Mouse (Mus musculus): Measurements from ENCODE around the gene Cbfb. TPM values are rescaled to one million over a fixed set of nuclear protein-coding genes. Genes with fewer than 3 reads are reported as not detected.

Cbfb gene
- polyA plus RNA-seq (2014; fragmentation: Nextera tagmentation; extraction: Ambion mirVana) = 34.1 and 41.7 TPM in 2 replicates

GRCm38 (mm10) chr8:105170381-105171115, at the start of gene Cbfb:
Gene Cbfb, plus strand, starts transcription at chr8:105170674.
- Histone ChIP-seq H3K27ac (peak within 1 kb of the TSS; percentile 92), H3K27me3 (ENCODE audit: control insufficient read depth, insufficient read depth, low read length) (no peaks in the 10 kb centered on the region), H3K36me3 (replicated peaks; ENCODE audit: control insufficient read depth, insufficient read depth) (no peaks in the 10 kb centered on the region), H3K4me1 (replicated peaks; ENCODE audit: control insufficient read depth, insufficient read depth, low read length) (peaks cover 8% of the 10 kb centered on the region; the same call in 1 of the 2 replicates), H3K4me3 (replicated peaks; ENCODE audit: low read length) (peak within 1 kb of the TSS; percentile 96), H3K9ac (peak within 1 kb of the TSS; percentile 83), H3K9me3 (ENCODE audit: control insufficient read depth, low read length) (no peaks in the 10 kb centered on the region), H3K4me2 (replicated peaks) (peak within 1 kb of the TSS; percentile 62)
- ATAC-seq (ENCODE audit: low FRiP score) = peak; percentile 94
- under 1% methylated on average over 73 of the region's 86 CpGs for WGBS
- DNase-seq (ENCODE audit: low spot score) = peak; percentile 96

- Histone ChIP-seq H3K27ac (no peak overlapping the region), H3K9ac (no peak overlapping the region), H3K9me3 (ENCODE audit: control insufficient read depth, low read length) (no peaks in the 10 kb centered on the region), H3K4me3 (replicated peaks; ENCODE audit: low read length) (no peak overlapping the region), H3K27me3 (ENCODE audit: control insufficient read depth, insufficient read depth, low read length) (no peaks in the 10 kb centered on the region), H3K4me2 (replicated peaks) (no peak overlapping the region), H3K36me3 (replicated peaks; ENCODE audit: control insufficient read depth, insufficient read depth) (no peaks in the 10 kb centered on the region), H3K4me1 (replicated peaks; ENCODE audit: control insufficient read depth, insufficient read depth, low read length) (no peaks in the 10 kb centered on the region)
- ATAC-seq (ENCODE audit: low FRiP score) = no peak
- WGBS = 89% methylated on average over 9 of the region's 9 CpGs
- DNase-seq (ENCODE audit: low spot score) = no peak
These were observed 40.6 kb upstream of the Cbfb start for GRCm38 (mm10) chr8:105129864-105130263.

- H3K4me3 ChIP-seq (replicated peaks; ENCODE audit: low read length) = no peak within 1 kb of the TSS
- 84% methylated on average over 5 of the region's 5 CpGs for WGBS
- ATAC-seq (ENCODE audit: low FRiP score) (no peak), DNase-seq (ENCODE audit: low spot score) (no peak)
- H3K4me2 ChIP-seq (replicated peaks) = no peak within 1 kb of the TSS
- H3K9ac ChIP-seq = no peak within 1 kb of the TSS
- no peaks in the 10 kb centered on the region for H3K9me3 ChIP-seq (ENCODE audit: control insufficient read depth, low read length)
- no peaks in the 10 kb centered on the region for H3K36me3 ChIP-seq (replicated peaks; ENCODE audit: control insufficient read depth, insufficient read depth)
- H3K27ac ChIP-seq = no peak within 1 kb of the TSS
- H3K27me3 ChIP-seq (ENCODE audit: control insufficient read depth, insufficient read depth, low read length) = no peaks in the 10 kb centered on the region
- H3K4me1 ChIP-seq (replicated peaks; ENCODE audit: control insufficient read depth, insufficient read depth, low read length) = no peaks in the 10 kb centered on the region
These were observed 39.0 kb upstream of the Cbfb start, which contains the start of gene Ces4a for GRCm38 (mm10) chr8:105131509-105131908. Gene Ces4a, plus strand, starts transcription at chr8:105131800.

- no peak overlapping the region for H3K27ac ChIP-seq
- H3K9me3 ChIP-seq (ENCODE audit: control insufficient read depth, low read length) = no peaks in the 10 kb centered on the region
- no peak for ATAC-seq (ENCODE audit: low FRiP score)
- no peak overlapping the region for H3K4me2 ChIP-seq (replicated peaks)
- H3K36me3 ChIP-seq (replicated peaks; ENCODE audit: control insufficient read depth, insufficient read depth) = no peaks in the 10 kb centered on the region
- no peak for DNase-seq (ENCODE audit: low spot score)
- no peak overlapping the region for H3K4me3 ChIP-seq (replicated peaks; ENCODE audit: low read length)
- H3K27me3 ChIP-seq (ENCODE audit: control insufficient read depth, insufficient read depth, low read length) = no peaks in the 10 kb centered on the region
- no peaks in the 10 kb centered on the region for H3K4me1 ChIP-seq (replicated peaks; ENCODE audit: control insufficient read depth, insufficient read depth, low read length)
- 30% methylated on average over 4 of the region's 4 CpGs for WGBS
- H3K9ac ChIP-seq = no peak overlapping the region
These were observed 32.1 kb upstream of the Cbfb start for GRCm38 (mm10) chr8:105138423-105138822.

- Histone ChIP-seq H3K4me3 (replicated peaks; ENCODE audit: low read length) (no peak overlapping the region), H3K9me3 (ENCODE audit: control insufficient read depth, low read length) (no peaks in the 10 kb centered on the region), H3K27ac (no peak overlapping the region), H3K27me3 (ENCODE audit: control insufficient read depth, insufficient read depth, low read length) (no peaks in the 10 kb centered on the region), H3K4me2 (replicated peaks) (no peak overlapping the region), H3K9ac (no peak overlapping the region), H3K36me3 (replicated peaks; ENCODE audit: control insufficient read depth, insufficient read depth) (no peaks in the 10 kb centered on the region), H3K4me1 (replicated peaks; ENCODE audit: control insufficient read depth, insufficient read depth, low read length) (no peaks in the 10 kb centered on the region)
- DNase-seq (ENCODE audit: low spot score) (no peak), ATAC-seq (ENCODE audit: low FRiP score) (no peak)
- 41% methylated on average over 19 of the region's 19 CpGs for WGBS
These were observed 28.1 kb upstream of the Cbfb start for GRCm38 (mm10) chr8:105142395-105142794.

- Histone ChIP-seq H3K27me3 (ENCODE audit: control insufficient read depth, insufficient read depth, low read length) (peaks cover 7% of the 10 kb centered on the region; the same call in 1 of the 2 replicates), H3K9ac (no peak overlapping the region), H3K9me3 (ENCODE audit: control insufficient read depth, low read length) (no peaks in the 10 kb centered on the region), H3K4me2 (replicated peaks) (no peak overlapping the region), H3K36me3 (replicated peaks; ENCODE audit: control insufficient read depth, insufficient read depth) (no peaks in the 10 kb centered on the region), H3K4me1 (replicated peaks; ENCODE audit: control insufficient read depth, insufficient read depth, low read length) (peaks cover 13% of the 10 kb centered on the region), H3K4me3 (replicated peaks; ENCODE audit: low read length) (no peak overlapping the region), H3K27ac (no peak overlapping the region)
- no peak for DNase-seq (ENCODE audit: low spot score)
- ATAC-seq (ENCODE audit: low FRiP score) = no peak
- WGBS = 66% methylated on average over 4 of the region's 4 CpGs
These were observed 18.8 kb upstream of the Cbfb start for GRCm38 (mm10) chr8:105151654-105152053.

- peak overlapping the region; percentile 61; the same call in 1 of the 2 replicates for H3K27ac ChIP-seq
- H3K36me3 ChIP-seq (replicated peaks; ENCODE audit: control insufficient read depth, insufficient read depth) = no peaks in the 10 kb centered on the region
- peaks cover 13% of the 10 kb centered on the region for H3K4me1 ChIP-seq (replicated peaks; ENCODE audit: control insufficient read depth, insufficient read depth, low read length)
- H3K4me2 ChIP-seq (replicated peaks) = peak overlapping the region; percentile 59
- H3K4me3 ChIP-seq (replicated peaks; ENCODE audit: low read length) = peak overlapping the region; percentile 26
- WGBS = 2% methylated on average over 27 of the region's 27 CpGs
- peaks cover 7% of the 10 kb centered on the region; the same call in 1 of the 2 replicates for H3K27me3 ChIP-seq (ENCODE audit: control insufficient read depth, insufficient read depth, low read length)
- H3K9ac ChIP-seq = peak overlapping the region; percentile 16; the same call in 1 of the 2 replicates
- peak; percentile 84 for DNase-seq (ENCODE audit: low spot score)
- no peaks in the 10 kb centered on the region for H3K9me3 ChIP-seq (ENCODE audit: control insufficient read depth, low read length)
- peak; percentile 92 for ATAC-seq (ENCODE audit: low FRiP score)
These were observed 17.7 kb upstream of the Cbfb start for GRCm38 (mm10) chr8:105152623-105153398.

- H3K9me3 ChIP-seq (ENCODE audit: control insufficient read depth, low read length) = no peaks in the 10 kb centered on the region
- H3K36me3 ChIP-seq (replicated peaks; ENCODE audit: control insufficient read depth, insufficient read depth) = no peaks in the 10 kb centered on the region
- H3K27me3 ChIP-seq (ENCODE audit: control insufficient read depth, insufficient read depth, low read length) = peaks cover 7% of the 10 kb centered on the region; the same call in 1 of the 2 replicates
- 92% methylated on average over 5 of the region's 5 CpGs for WGBS
- H3K27ac ChIP-seq = no peak overlapping the region
- no peak for DNase-seq (ENCODE audit: low spot score)
- H3K4me1 ChIP-seq (replicated peaks; ENCODE audit: control insufficient read depth, insufficient read depth, low read length) = peaks cover 13% of the 10 kb centered on the region
- no peak for ATAC-seq (ENCODE audit: low FRiP score)
- H3K4me2 ChIP-seq (replicated peaks) = no peak overlapping the region
- no peak overlapping the region for H3K9ac ChIP-seq
- H3K4me3 ChIP-seq (replicated peaks; ENCODE audit: low read length) = no peak overlapping the region
These were observed 16.2 kb upstream of the Cbfb start for GRCm38 (mm10) chr8:105154316-105154715.

- ATAC-seq (ENCODE audit: low FRiP score) (no peak), DNase-seq (ENCODE audit: low spot score) (no peak)
- no peak overlapping the region for H3K4me2 ChIP-seq (replicated peaks)
- no peak overlapping the region for H3K9ac ChIP-seq
- no peak overlapping the region for H3K27ac ChIP-seq
- 86% methylated on average over 6 of the region's 6 CpGs for WGBS
- H3K27me3 ChIP-seq (ENCODE audit: control insufficient read depth, insufficient read depth, low read length) = peaks cover 7% of the 10 kb centered on the region; the same call in 1 of the 2 replicates
- H3K4me3 ChIP-seq (replicated peaks; ENCODE audit: low read length) = no peak overlapping the region
- H3K36me3 ChIP-seq (replicated peaks; ENCODE audit: control insufficient read depth, insufficient read depth) = no peaks in the 10 kb centered on the region
- H3K9me3 ChIP-seq (ENCODE audit: control insufficient read depth, low read length) = no peaks in the 10 kb centered on the region
- H3K4me1 ChIP-seq (replicated peaks; ENCODE audit: control insufficient read depth, insufficient read depth, low read length) = peaks cover 13% of the 10 kb centered on the region
These were observed 15.3 kb upstream of the Cbfb start for GRCm38 (mm10) chr8:105155091-105155745.

Measured in hindbrain, embryonic 14.5 days (tissue).